Mouse (Mus musculus) frontal cortex, postnatal 14 days (tissue): Measurements from ENCODE around the gene BC034090.

Experiments used
- DNase-seq, 2 experiments: peaks; one replicate each; pipeline ENCODE4 v3.0.0; 2022; ENCODE audit warnings: low spot score in 2 of 2

Gene BC034090

DNA sequence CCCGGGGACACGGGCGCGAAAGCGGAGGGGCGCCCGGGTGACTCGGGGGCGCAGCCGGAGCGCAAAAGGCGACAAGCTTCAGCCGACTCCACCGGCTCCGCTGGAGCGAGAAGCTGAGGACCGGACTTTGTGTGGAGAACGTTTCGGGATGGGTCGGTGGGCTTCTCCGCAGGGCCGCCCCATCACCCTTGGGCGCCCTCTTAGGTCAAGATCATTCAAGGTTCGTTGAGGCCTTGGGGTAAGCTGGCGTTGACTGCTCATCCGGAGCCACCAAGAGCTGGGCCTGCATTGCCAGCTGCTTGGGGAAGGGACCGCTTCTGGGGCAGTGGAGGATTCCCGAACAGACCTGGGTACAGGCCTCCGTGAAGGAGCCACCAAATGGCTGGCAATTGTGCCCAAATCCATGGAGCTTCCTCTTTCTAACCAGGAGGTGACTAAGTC lies 547 bp upstream of the BC034090 start:
- peak; percentile 4 to 6 for DNase-seq

DNA sequence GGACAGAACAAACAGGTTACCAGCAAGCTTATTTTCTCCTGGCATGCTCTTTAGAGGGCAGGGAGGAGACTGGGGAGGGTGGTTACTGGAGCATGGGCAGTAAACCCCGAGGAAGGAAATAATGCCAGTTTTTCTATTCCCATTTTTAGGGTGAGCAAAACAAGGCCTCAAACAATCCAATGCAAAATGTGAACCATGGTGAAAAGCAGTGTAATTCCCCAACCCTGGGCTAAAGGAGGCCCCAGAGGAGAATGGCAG lies 1.8 kb downstream of the BC034090 start:
- DNase-seq = no peak

DNA sequence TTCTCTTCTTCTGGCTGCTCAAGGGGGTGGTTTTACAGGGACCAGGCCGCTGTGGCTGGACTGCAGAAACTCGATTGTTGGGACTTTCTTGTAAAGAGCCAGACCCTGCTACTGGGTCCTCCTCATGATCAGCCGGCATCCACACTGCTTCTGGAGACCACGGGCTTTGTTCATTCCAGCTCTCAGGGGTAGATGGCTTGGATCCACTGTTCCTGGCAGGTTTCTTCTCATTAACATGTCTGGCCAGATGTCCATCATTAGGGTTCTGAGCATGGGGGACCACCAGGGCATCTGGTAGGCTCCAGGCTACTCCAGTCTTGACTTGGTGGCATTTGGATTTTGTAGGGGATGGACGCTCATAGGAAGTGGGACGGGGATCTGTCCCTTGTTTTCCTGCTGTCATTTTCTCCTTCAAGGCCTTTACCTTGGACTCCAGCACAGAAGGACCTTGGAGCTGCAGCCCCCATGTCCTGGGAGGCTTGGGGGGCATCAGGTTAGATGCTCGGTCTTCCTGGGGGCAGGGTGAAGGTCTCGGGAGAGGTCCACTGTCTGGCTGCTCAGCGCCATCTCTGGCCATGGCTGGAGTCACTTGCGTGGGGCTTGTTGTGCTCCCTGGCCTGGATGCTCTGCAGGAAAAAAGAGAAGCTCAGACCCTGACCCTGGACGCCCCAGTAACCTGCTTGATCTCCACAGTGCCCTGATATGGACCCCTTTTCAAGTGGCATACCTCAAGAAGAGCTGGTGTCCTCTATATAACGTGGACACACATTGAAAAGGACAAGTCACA lies 2.4 kb downstream of the BC034090 start:
- DNase-seq = no peak

DNA sequence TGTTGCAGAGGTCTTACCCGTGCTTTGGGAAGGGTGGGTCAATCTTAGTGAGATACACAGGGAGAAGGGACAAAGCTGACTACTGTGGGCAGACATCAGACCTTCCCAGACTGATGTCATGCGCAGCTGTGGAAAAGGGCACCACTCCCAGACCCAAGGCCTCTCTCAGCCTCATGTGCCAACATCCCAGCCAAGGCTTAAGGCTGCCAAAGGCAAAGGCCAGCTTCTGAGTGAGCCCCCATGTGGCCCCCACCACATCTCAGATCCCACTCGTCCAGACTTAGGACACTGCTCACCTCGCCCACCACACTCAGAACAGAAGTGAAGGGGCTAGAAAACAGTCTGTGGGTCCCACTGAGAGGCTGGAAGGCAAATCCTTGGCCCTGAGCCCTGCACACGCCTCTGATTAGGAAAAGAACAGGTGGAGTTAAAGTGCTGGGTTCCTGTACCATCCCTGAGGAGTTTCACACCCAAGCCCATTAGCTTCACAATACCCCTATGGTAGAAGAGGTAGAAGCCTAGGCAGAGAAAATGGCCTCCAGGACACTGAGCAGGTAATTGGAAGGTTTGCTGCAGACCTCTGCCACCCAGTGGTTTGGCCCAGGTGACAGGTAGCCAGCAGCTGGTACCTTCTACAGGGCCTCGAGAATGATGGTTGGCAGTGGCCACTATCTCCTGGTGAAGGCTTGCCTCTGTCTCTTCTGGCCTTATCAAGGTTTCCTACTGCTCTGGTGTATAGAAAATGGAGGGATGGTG lies 4.1 kb downstream of the BC034090 start:
- no peak for DNase-seq

DNA sequence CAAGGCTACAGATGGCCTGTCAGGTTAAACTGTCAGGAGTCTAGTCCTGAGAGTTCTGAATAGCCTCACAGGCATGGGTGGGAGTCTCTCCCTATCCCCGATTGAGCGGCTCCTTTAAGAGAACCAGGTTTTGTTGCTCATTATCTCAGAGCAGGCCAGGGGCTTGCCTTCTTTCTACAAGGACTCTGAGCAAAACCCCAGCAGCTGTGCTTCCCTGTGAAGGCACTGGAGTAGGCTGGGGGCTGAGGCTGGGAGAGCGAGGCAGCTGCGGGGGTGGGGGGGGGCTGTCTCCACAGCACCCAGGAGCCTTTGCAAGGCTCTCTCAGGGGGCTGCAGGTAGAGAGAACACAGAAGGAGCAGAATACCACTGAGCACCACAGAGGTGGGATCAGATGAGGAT lies 5.1 kb downstream of the BC034090 start:
- DNase-seq = no peak

DNA sequence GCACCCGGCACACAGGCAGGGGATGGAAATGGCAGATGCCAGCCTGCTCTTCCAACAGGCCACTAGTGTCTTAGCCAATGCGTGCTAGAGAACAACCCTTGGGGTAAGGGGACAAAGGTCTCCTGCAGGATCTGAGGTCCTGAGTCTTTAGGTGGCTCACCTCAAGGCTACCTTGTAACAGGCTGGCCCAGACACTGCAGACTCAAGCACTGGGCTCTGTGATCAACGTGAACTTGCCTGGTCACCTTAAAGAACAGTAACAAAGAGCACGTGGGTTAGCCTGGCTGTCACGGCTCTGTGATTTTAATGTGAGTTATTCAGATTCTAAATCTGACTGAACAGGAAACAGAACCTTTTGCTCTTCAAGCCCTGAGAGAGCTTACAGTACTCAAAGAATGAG lies 6.1 kb downstream of the BC034090 start:
- no peak for DNase-seq

DNA sequence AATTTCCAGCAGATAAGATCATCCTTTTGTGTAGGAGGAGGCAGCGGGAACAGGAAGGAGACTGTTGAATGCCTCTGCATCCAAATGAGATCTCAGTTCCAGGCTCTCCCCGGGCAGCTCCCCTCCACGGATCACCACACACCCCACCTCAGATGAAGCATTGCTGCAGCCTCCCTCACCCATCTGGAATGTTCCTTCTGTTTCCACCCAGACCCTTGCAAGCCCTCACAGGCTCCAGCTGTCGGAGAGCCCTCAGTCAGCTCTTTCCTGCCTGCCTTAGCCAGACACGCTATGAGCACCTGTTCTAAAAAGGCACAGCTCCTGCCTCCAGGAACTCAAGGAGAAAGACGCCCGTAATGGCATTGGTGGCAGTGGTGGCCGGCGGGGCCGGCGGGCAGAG lies 6.9 kb downstream of the BC034090 start:
- no peak for DNase-seq

DNA sequence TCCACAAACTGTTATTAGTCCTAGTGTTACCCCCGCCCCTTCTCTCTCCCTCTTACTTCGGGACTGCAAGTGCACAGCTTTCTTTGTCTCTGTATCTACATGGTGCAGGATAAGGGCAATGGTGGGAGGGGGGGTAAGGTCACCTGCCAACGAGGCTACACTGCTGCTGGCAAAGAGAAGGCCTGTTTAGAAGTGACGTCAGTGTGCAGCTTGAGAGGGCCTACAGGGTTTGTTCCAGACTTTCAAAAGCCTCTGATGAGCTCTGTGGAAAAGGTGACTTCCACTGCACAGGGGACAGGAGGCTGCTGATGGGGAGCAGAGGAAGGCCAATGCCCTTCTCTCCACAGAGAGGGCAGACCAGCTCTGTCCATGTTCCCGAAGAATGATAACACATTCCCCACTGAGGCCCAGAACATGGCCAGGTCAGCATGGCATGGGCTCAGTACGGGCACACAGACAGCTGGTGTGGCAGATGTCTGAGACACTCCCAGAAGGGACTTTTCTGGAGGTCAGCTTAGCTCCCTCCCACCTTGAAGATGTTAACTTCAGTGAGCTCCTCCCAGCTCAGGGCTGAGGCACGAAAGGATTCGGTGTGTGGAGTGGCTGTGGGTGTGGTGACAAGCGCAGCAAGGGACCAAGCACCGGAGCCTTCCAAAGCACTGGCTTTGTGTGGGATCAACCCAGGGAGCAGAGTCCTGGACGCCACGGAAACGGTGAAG lies 7.8 kb downstream of the BC034090 start:
- peak in 1 of 2 experiments; percentile 13 for DNase-seq

DNA sequence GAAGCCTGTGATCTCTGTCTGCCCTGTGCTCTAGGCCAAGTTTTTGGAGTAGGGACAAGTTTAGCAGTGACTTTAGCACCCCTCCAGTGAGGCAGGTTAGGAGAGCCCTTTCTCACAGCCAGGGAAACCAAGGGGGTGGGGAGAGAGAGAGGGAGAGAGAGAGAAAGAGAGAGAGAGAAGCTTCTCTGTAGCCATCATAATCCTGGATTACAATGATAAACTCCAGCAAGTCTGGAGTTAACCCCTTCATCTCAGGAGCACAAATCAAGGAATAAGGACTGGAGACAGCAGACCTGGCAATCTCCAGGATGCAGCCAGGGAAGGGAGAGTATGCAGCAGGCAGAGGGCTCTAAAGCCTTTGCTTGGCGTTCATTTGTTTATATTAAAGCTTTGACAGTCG lies 8.6 kb downstream of the BC034090 start:
- DNase-seq = no peak

DNA sequence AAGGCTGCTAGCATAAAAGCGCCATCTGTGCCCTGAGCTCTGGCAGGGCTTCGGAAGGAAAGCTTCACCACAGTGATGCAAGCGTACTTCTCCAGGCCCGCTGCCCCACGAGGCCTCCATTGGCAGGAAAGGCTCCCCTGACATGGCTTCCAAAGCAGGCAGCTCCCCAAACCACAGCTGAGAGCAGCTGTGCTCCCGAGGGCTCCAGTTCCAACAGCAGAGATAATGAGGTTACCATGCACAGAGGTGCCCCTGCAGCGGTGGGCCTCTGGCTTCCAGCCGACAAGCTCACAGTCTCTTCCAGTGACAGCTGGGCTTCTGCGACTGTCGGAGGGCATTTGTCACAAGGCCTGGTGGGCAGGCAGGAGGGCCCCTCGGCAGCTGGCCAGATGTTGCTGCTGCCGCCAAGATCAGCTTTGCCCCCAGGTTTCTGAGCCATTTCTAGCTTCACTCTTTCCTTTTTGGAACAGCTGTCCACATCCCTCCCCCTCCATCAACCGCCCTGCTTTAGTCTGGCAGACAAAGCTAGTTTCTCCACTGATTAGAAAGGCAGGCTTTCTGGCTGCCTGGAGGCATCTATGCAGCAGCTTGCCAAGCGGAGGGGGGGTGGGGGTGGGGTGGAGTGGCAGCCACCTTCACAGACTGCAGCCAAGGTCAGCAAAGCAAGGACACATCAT lies 10.2 kb downstream of the BC034090 start:
- peak in 1 of 2 experiments; percentile 55 for DNase-seq

DNA sequence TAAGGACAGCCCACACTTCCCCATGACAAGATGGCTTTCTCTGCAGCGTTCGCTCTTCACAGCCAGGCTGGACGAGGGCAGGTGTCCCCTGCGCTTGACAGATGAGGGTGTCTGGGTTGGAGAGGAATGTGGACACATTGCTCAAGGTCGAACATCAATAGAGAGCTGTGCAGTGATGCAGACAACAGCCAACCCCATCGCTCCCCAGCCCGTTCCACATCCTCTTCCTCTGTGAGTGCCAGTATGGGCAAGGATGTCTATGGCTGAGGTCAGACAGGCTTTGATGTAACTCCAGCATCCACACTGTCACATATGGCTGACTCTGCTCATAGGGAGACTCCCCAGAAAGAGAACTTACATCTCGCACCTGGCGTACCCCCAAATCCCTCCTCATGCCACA lies 10.9 kb downstream of the BC034090 start:
- DNase-seq = peak in 1 of 2 experiments; percentile 5

DNA sequence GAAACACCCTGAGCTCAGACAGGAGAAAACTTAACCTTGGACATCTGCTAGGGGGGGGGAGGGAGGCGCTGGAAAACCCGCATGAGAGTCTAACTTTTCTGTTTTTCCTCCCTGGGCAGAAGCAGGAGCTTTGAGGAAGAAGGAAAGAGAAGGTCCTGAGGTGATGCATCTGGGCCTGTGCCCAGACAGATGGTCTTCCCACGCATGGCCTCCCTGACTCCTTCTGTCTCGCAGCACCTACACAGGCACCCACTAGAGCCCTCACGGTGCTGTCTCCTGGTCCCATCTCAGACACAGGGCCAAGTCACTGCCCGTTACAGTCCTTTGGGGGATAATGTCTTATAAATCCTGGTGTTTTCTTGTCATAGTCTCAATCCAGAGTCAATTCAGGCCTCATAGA lies 11.5 kb downstream of the BC034090 start:
- peak in 1 of 2 experiments; percentile 4 for DNase-seq

DNA sequence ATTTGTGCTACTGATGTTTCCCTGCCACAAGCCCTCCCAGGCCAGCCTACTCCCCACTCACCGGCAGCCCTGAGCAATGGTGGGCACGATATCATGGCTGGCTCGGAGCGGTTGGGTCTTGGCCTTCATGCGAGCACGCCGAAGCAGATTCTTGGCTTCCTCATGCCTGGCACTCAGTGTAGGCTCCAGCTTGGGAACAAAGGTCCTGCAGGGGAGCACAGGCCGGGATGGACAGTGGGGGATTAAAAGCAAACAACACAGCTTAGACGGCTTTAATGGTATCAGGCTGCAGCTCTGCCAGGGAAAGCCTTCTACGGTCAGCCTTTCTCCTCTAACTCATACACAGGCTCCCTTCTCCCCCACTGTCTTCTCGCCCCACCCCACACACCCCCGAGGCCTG lies 11.9 kb downstream of the BC034090 start:
- no peak for DNase-seq

DNA sequence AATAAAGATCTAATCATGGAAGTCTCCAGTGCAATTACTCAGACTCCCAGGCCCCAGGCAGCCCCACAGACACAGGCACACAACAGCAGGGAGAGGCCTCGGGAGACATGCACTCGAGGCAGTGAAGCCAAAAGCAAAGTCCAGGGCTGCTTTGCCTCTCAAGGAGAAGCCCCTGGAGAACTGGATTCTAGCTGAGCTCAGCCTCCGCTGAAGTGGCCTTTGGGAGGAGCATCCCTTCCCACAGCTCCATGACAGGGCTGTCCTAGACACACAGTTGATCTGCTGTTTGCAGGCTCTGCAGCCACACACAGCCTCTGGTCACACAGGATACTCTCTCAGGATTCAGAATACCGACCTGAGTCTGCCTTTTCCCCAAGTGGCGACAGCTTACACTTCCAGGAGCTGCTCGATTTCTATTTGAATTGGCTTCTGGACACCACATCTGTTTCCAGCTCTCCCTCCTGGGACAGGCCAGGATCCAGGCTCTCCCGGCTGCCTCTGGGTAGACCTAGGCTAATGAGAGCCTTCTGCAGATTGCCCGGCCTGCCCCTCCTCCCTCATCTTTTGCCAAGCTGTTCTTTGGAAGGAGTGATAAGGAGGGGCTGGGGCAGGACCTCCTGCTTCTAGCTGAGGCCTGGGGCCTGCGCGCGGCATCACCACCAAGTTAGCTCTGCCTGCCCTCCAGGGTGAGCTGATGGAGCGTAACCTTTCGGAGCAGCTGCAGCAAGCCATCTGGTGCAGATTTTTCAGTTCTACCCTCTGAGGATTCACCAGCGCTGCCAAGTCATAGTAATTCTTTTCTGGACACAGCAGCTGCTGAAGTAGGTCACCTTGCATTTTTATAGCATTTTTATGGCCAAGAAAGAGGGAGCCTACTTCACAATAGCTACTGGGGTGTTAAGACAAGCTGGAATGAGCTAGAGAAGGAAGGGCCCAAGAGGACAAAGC lies 14.5 kb downstream of the BC034090 start:
- no peak for DNase-seq

DNA sequence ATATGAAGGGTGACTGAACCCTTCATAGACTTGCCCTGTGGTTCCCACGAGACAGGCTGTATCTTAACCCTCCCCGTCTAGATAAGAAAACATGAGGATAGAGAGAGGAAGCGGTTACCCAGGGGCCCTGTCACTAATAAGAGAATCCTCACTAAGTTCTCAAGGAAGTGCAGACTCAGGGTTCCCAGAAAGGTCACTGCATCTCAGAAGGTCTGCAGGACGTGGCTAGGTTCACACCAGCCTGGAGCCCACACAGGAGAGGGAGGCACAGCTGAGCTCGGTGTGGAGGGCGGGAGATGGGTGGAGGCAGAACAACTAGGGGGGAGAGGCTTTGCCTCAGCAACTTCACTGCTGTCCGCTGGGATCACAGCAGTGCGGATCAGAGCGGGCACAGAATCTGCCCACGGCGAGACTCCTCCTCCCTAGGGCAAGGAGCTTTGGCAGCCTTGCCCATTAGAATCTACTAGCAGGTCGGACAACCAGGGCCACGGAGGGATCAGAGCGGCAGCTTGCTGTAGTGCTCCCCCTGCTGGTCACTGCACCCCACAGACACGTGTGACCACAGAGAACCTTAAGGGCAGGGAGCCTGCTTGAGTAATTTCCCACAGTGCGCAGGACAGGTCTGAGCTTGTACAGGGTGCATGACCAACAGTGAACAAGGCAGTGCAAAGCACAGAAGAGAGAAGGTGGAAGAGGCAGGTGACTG lies 20.2 kb downstream of the BC034090 start:
- peak in 1 of 2 experiments; percentile 70 for DNase-seq

DNA sequence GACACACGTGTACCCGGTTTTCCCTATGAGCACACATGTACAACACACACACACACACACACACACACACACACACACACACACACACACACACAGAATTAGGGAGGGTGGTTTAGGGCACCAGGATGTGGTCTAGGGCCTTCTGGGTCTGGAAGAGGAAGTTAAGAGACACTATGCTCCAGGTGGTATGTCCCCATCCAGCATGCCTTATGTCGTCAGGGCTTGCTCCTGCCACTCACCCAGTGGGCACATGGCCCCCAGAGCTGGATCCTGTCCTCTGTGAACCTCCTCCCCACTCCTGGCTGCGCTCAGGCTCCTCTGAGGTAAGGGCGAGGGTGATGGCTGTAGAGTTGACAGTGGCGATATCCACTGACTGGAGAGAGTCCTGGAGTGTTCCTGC lies 21.2 kb downstream of the BC034090 start:
- DNase-seq = no peak

DNA sequence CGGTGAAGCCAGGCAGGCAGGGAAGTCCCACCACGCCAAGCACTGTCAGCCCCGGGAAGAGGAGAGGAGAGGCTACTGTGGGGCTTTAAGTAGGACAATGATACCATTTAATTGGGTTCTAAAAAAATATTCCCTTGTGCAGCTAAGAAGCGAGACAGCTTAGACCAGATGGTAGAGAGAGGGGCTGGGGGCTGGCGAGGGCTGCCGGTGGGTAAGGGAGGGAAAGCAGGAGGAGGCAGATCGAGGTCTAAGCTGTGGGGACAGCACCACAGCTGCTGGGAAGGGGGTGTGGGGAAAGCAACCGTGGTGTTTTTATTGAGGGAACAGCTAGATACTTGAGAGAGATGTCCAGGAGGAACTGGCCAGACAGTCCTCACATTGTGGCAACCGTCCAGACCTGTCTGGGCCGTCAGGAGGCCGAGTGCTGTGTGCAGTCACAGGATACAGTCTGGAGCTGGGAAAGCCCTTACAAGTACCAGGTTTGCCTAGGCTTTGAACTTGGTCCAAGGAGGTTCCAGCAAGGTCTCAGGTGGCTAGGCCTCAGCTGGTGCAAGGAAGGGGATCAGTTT lies 22.1 kb downstream of the BC034090 start:
- DNase-seq = no peak

DNA sequence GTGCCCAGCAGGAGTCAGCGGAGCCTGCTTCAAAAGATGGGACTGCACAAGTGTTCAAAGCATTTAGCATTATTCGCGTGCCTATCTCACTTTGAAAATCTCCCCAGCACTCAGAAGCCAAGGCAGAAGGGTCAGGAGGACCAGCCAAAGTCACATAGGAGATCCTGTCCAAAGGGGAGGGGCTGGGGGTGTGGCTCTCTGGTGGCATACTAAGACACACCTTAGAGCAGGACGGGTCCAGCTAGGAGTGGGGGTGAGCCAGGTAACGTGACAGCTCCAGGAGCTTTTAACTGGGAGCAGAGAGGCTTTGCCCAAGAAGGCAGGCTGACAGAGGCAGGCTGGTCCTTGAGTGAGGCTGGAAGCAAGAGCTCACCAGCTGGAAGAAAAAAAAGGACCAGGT lies 25.3 kb downstream of the BC034090 start:
- DNase-seq = no peak

DNA sequence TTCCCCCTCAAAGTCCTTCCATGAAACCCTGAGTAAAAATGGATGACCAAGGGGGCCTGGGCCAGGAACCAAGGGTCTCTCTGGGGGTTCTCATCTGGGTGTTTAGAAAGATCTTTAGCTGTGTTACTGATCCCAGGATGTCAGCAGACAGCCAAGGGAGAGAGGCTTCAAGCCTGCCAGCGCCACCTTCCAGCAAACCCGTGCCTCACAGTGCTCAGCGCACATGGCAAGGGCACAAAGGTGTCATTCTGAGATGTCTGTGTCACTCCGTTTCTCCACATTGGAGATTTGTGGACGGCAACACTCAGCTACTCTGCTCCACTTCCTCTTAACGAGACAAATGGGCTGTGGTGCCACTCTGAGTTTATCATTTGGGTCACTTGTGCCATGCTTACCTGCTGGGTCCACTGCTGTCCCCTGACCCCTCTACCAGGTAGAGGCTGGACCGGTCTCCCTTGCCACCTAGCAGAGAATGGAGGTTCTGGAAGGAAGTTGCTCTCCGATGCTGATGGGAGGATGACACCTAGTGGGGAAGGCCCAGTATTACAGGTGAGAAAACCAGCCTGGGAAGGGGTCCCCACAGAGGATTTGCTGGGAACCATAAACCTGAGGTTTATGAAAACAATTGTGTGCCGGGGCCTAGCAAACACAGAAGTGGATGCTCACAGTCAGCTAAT lies 26.2 kb downstream of the BC034090 start:
- peak in 1 of 2 experiments; percentile 67 for DNase-seq
